Mouse (Mus musculus) right cerebral cortex, postnatal 4 days (tissue): ENCODE results near the gene Snx11.

Experiments used
- DNase-seq: peaks from one replicate; pipeline ENCODE4 v3.0.0-alpha.2; 2022

The Snx11 gene

DNA sequence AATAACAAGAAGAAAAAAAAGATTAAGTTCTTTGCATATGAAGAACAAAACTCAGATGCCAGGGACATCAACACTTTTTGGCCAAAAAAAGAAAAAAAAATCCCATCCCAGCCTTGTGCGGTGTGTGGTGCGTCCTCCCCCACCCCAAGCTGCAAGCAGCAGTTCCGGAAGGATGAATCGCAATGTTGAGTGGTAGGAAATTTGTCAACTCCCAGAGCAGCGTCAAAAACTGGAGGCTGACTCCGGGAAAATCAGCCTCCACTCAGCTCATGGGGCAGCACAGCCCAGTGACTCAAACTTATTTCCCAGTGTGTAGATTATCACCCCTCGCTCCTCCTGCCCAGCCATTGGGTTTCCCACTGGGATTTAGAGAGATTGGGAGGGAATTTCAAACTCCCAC, 15.4 kb downstream of the Snx11 start:
- no peak for DNase-seq

DNA sequence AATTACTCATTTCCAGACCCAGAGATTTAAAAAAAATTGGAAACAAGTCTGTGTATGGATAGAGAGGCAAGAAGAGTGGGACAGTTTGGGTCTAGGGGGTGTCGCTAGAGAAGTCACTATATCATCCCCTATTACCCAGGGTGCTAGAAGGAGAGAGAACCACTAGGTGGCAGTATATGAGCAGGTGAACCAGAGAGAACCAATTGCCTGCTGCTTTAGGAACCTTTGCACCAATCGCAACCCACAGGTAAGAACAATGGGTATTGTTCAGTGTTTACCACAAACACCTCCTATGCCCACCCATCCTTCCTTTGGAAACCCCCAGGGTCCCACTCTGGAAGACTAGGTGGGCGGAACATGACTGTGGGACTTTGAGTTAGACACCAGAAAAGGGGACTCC, 17.3 kb downstream of the Snx11 start:
- no peak for DNase-seq

- no peak for DNase-seq
These were observed 19.0 kb downstream of the Snx11 start for GRCm38 (mm10) chr11:96758402-96758801.

- DNase-seq = no peak
These were observed 19.9 kb downstream of the Snx11 start for GRCm38 (mm10) chr11:96757421-96757820.

- DNase-seq = no peak
These were observed 22.1 kb downstream of the Snx11 start for GRCm38 (mm10) chr11:96755298-96755697.

- no peak for DNase-seq
These were observed 29.8 kb downstream of the Snx11 start for GRCm38 (mm10) chr11:96747555-96747954.

GRCm38 (mm10) chr11:96746648-96747047, 30.7 kb downstream of the Snx11 start:
- no peak for DNase-seq

GRCm38 (mm10) chr11:96743891-96744290, 33.5 kb downstream of the Snx11 start:
- DNase-seq = no peak

- DNase-seq = no peak
These were observed 34.4 kb downstream of the Snx11 start for GRCm38 (mm10) chr11:96743000-96743399.

GRCm38 (mm10) chr11:96741995-96742394, 35.4 kb downstream of the Snx11 start:
- DNase-seq = no peak

- no peak for DNase-seq
These were observed 36.6 kb downstream of the Snx11 start for GRCm38 (mm10) chr11:96740796-96741195.

GRCm38 (mm10) chr11:96737673-96738471, 39.5 kb downstream of the Snx11 start:
- DNase-seq = no peak

DNA sequence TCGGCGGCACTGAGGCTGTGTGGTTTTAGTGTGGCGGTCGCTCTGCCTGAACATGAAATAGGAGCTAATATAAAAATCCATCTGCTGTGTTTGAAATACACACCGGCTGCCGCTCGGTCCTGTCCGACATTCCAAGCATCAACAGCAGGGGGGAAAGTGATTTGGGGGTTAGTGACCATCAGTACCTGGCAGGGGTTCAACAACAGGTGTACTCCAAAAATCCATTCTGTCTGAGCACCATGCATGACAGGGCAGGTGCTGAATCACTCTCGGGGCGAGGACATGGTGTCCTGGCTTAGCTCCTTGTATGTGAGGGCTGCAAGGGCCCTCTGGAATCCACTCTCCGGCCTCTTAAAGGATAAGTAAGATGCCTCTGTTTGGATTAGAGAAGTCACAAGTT, 41.0 kb downstream of the Snx11 start:
- no peak for DNase-seq

DNA sequence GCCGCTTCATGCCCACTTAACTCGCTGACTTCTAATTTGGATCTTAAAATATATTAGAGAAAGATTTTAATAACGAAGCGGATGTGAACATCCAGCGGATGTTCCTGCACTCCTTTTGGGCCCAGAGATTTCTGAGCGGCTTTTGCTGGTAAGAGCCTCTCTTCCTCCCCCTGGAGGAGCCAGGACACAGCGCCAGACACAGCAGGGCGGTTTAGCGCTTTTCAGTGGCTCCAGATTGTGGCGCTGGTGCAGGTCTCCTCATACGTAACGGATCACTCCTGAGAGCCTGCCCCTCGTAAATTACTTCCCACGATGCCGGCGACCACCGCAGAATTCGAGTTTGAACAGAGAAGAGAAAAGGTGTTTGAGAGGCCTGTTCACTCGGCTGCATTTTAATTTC, 41.5 kb downstream of the Snx11 start:
- DNase-seq = peak; percentile 58

GRCm38 (mm10) chr11:96732657-96733056, 44.7 kb downstream of the Snx11 start:
- DNase-seq = no peak

DNA sequence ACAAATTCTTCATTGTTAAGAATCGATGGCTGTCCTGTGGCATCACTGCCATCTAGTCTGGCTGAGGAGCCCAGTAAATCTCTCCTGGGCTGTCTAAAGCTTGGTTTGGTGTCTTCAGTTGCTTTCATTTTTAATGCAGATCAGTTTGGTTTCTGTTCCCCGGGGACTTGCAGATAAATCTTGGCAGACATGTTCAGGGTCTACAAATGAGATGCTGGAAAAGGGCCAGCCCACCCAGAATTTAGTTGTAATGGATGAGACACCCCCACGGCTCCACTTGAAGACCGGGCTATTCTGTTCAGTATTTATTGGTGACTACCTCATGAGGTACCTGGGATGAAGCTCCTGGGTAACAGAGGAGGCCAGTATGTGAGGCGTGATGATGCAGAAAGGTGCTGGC, 47.0 kb downstream of the Snx11 start:
- DNase-seq = no peak

DNA sequence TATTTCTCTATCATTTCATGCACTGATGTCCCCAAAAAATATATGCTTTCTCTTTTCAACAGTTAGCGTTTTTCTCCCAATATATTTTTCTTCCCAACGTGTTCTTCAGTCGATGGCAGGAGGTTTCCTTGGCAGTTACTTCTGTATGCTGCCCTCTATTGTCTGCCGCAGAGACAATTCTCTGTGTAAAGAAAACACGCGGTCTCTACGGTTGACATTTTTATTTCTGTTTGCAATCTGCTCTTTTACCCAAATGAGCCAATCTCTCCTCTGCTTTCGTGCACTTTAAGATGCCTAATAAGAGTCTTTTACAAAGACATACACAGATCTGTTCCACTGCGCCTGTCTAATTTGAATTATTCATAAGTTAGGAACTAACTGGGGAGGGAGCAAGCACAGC, 47.9 kb downstream of the Snx11 start:
- DNase-seq = no peak

GRCm38 (mm10) chr11:96728577-96728976, 48.8 kb downstream of the Snx11 start:
- DNase-seq = no peak

DNA sequence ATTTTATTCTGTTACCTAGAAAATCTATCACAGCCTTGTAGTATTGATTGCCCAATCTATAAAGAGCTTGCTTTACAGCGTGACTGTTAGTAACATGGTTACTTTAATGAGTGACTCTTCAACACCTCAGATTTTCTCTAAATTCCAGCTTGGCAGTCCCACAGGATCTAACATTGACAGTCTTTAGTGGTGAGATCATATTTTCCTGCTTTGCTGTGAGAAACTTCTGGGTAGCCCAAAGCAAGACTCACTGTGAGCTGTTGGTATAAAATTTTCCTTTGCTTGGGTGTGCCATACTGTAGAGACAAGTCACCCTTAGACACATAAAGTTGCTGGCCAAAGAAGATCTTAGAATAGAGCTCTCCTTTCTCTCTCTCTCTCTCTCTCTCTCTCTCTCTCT, 51.5 kb downstream of the Snx11 start:
- no peak for DNase-seq

DNA sequence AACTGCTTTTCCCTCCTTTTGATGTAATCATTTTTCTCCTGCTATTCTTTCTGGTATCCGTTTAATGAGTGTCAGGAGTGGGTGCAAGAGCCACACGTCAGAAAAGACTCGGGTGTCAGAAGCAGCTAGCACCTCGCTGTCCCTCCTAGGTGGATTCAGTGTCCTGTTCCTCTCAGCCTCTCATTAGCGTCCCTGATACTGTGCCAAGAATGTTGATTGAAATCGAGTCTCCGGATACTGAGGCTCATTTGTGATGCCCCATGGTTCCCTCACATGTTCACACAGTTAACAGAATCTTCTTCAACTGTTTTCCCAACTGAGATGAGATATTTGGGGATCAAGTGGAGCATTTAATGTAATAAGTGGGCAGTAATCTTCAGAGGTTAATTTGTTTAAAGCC, 58.8 kb downstream of the Snx11 start:
- no peak for DNase-seq
